Mouse (Mus musculus) left cerebral cortex, postnatal 10 days (tissue): ENCODE measurements around the gene Zfp811. TPM values are rescaled to one million over a fixed set of nuclear protein-coding genes. Genes with fewer than 3 reads are reported as not detected.

Source experiments
- DNase-seq, 2 experiments: peaks; one replicate each; pipeline ENCODE4 v3.0.0; 2021 to 2022; ENCODE audit warnings: low spot score in 2 of 2, mixed read lengths in 1 of 2; ENCODE audit errors: extremely low spot score in 1 of 2
- intact Hi-C: fragments of 180-260 bp; cut with DNase I; formaldehyde crosslinking; loops from one replicate; pipeline ENCODE4 v1.15.1; 2025
- total RNA-seq, 2 experiments: library from RNA; stranded (reverse); gene quantifications; 2 replicates each; pipeline ENCODE4 v1.2.3; 2021

Zfp811 gene
- total RNA-seq, 2 experiments from 2014 or later, result 11.7 to 12.0 TPM

DNA sequence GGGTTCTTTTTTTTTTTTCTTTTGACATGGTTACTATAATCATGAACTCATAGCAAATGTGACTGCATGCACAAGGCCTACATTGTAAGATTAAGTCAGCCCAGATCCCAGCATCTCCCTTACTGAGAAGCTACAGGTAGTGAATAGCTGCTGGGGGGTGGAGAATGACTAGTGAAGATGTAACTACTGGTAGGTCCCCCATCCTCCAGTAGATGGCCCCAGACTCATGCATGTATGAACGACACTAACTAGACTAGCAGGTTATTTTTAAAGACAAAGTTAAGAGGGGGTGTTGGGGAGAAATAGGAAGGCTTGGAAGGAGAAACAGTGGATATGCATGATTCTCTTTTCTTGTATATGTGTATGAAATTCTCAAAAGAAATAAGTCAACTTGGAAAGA lies 38.5 kb downstream of the Zfp811 start:
- no peak for DNase-seq

DNA sequence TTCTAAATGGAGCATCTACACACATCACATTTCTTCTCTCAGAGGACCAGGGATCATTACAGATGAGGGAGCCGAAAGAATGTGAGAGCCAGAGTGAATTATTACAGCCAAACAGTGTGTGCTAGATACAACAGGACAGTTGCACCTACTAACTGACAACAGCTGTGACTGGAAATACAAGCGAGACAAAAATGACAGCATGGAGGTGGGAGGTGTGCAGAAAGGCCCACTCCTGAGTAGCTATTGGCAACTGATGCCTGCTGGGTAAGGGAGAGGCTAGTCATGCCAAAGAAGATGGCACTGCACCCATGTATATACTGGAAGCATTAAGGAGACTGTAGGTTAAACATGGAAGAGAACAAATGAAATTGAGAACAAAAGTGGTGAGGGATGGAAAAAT lies 43.3 kb downstream of the Zfp811 start:
- intact Hi-C loops, result no loop called here
- DNase-seq, result no peak

More for the DNA sequence above, 38.5 kb downstream of the Zfp811 start:
- intact Hi-C loops, result no loop called here

DNA sequence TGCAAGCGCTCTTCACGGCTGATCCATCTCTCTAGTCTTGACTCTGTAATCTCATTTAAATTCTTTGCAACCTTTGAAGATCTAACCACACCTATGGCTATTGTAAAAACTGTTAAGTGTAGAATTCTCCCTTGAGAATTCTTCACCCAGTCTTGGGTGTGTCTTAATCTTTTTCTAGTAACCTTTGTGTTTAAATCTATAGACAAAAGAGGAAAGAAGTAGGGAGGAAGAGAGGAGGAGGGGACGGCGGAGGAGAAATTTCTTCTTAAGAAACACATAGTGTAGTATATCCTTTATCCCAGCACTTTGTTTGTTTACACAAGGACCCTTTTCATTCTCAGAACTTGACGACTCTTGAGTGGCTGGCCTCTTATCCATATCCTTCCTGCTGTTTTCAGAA lies 52.4 kb downstream of the Zfp811 start:
- no peak for DNase-seq
- intact Hi-C loops, result no loop called here

DNA sequence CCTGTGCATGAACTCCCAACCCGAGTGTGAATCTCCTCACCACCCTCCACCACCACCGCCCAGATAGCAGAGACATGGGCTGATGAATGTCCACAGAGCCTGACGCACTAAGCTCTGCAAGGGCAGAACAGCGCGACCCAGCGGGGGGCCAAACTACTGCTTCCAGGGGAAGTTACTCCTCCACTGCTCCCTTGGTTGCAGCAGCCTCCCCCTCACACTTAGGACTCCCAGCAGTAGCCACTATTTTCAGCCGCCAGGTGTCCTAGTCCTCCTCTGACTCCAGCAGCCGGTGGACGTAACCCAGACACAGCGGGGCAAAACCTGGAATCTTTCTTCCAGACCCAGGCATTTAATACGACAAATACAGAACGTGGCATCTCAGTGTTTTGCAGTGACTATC lies 56.1 kb downstream of the Zfp811 start:
- intact Hi-C loops, result no loop called here
- DNase-seq, result peak in 1 of 2 experiments; percentile 57

DNA sequence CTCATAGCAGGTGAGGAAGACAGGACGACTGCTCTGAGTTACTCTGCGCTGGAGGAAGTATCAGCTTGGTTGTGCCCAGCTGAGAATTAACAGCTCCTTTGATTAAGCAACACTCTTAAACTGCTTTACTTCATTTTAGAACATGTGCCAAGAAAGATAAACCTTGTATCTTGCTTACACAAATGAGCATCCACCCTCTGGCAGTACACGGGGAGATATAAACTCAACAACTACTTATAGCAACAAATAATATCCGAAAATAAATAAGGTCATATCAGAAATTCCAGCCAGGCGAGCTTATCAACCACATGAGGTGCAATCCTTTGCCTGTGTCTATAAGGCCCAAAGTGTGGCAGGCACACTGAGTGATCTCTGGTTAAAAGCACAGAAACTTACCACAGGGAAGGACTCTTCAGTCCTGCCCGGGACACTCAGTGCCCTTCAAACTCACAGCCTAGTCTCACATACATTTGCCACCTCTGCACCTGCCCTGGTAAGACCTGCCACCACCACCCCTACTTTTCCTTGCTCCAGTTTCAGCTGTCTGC lies 56.8 kb downstream of the Zfp811 start:
- intact Hi-C loops, result no loop called here
- DNase-seq, result no peak

DNA sequence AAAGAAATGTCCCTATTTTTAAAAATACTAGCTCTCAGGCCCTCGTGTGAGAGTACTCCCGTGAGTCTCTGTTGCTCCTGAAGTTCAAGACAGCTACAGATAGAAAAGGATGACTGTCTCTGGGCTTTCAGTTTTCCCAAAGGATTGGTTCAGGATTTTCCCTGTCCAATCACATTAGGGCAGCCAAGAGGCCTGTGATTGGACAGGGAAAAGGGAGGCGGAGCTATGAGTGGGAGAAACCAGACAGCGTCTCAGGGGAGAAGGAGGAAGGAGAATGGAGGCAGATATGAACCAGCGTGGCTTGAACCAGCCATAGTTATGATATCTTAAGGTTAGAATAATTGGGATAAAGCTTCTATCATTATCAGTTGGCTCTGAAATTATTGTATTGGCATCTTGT lies 59.1 kb downstream of the Zfp811 start:
- intact Hi-C loops, result no loop called here
- no peak for DNase-seq

Other genes starting within 250 kb of the Zfp811 start
- gene Cyp4f37, start 188.6 kb downstream of the Zfp811 start, total RNA-seq, result not detected
- gene Cyp4f40, start 151.0 kb downstream of the Zfp811 start, total RNA-seq, result not detected
- 1 to 10 TPM; 7.0 to 8.0 TPM for gene Cyp4f15, start 124.3 kb downstream of the Zfp811 start, total RNA-seq
- 10 to 100 TPM; 74.0 to 77.1 TPM for gene Zfp871, start 21.6 kb downstream of the Zfp811 start, total RNA-seq
- gene Zfp799, start 20.3 kb upstream of the Zfp811 start, total RNA-seq, result 10 to 100 TPM; 22.0 to 22.7 TPM
- 1 to 10 TPM; 8.4 to 8.6 TPM for gene Zfp870, start 81.7 kb upstream of the Zfp811 start, total RNA-seq
- 1 to 10 TPM; 1.5 to 1.6 TPM for gene Cyp4f14, start 107.4 kb upstream of the Zfp811 start, total RNA-seq
- gene Cyp4f13, start 137.5 kb upstream of the Zfp811 start, total RNA-seq, result 10 to 100 TPM in 1 of 2 experiments, 1 to 10 TPM in 1; 9.5 to 10.0 TPM
- gene Zfp472, start 155.9 kb upstream of the Zfp811 start, total RNA-seq, result 1 to 10 TPM; 4.3 to 5.5 TPM
- gene Zfp952, start 183.2 kb upstream of the Zfp811 start, total RNA-seq, result 10 to 100 TPM; 15.6 to 15.7 TPM
- 10 to 100 TPM; 22.1 to 26.9 TPM for gene Zfp763, start 223.5 kb upstream of the Zfp811 start, total RNA-seq